Mouse (Mus musculus) heart, adult 8-10 months (tissue): ENCODE measurements at regions not wholly inside any gene's neighbourhood (a gene's known extent, or its start where the extent isn't known, plus 50 kb on each side); places are given as distances from the start of the nearest gene placed in this dataset.

Experiments
- DNase-seq: peaks from one replicate; pipeline ENCODE4 v3.0.0; 2022; ENCODE audit warnings: low spot score

GRCm38 (mm10) chr4:50827002-50827401 is 389.5 kb upstream of the Cylc2 start:
- DNase-seq: peak; percentile 40
